Mouse (Mus musculus): ENCODE results near the gene Eml6.

DNA sequence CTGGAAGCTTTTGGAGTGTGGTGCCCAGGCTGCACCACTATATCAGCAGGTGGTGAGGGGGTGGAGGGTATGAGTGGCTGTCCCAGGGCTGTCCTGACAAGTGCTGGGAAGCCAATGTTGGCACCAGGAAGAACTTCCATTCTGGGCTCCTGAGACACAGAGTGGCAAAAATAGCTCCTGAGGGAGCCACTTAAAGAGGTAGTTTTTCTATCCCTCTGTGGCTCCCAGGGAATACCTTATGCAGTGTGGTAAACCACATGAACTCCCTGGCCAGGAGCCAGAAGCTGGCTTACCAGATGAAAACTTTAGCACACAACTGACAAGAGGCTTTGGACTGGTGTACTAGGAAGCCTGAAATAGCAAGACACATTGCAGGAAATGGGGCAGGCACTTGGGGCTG is 247.9 kb downstream of the Eml6 start:
- TF ChIP-seq EP300 (IDR thresholded peaks at IDR 0.05; ENCODE audit: low read depth) = no peak
- TF ChIP-seq CTCF (IDR thresholded peaks at IDR 0.05; ENCODE audit: low read depth) = no peak
